Mouse (Mus musculus): Measurements from ENCODE around the gene Muc3a. TPM values are rescaled to one million over a fixed set of nuclear protein-coding genes. Genes with fewer than 3 reads are reported as not detected.

Gene Muc3a
- polyA plus RNA-seq (2015; fragmentation: Nextera tagmentation; extraction: Ambion mirVana): 1.7 TPM in 2 replicates

GRCm38 (mm10) chr5:137212289-137212688 lies at the start of gene Muc3a:
Gene Muc3a, minus strand, starts transcription at chr5:137212389.
- DNase-seq (ENCODE audit: low spot score): no peak

- DNase-seq (ENCODE audit: low spot score): no peak
Observed at GRCm38 (mm10) chr5:137211114-137211829, 917 bp downstream of the Muc3a start.

- DNase-seq (ENCODE audit: low spot score): no peak
Observed at GRCm38 (mm10) chr5:137210689-137211088, 1.5 kb downstream of the Muc3a start.

- no peak for DNase-seq (ENCODE audit: low spot score)
Observed at GRCm38 (mm10) chr5:137205301-137205700, 6.9 kb downstream of the Muc3a start.

GRCm38 (mm10) chr5:137194488-137195120 lies 17.6 kb downstream of the Muc3a start:
- no peak for DNase-seq (ENCODE audit: low spot score)

- no peak for DNase-seq (ENCODE audit: low spot score)
Observed at GRCm38 (mm10) chr5:137193279-137193952, 18.8 kb downstream of the Muc3a start.

GRCm38 (mm10) chr5:137189326-137189725 lies 22.9 kb downstream of the Muc3a start:
- peak; percentile 37 for DNase-seq (ENCODE audit: low spot score)

GRCm38 (mm10) chr5:137185362-137185761 lies 26.8 kb downstream of the Muc3a start:
- DNase-seq (ENCODE audit: low spot score): no peak

- peak; percentile 14 for DNase-seq (ENCODE audit: low spot score)
Observed at GRCm38 (mm10) chr5:137179646-137180374, 32.4 kb downstream of the Muc3a start.

- DNase-seq (ENCODE audit: low spot score): no peak
Observed at GRCm38 (mm10) chr5:137173967-137174366, 38.2 kb downstream of the Muc3a start.

- DNase-seq (ENCODE audit: low spot score): no peak
Observed at GRCm38 (mm10) chr5:137172591-137172990, 39.6 kb downstream of the Muc3a start.

GRCm38 (mm10) chr5:137171478-137171877 lies 40.7 kb downstream of the Muc3a start:
- DNase-seq (ENCODE audit: low spot score): no peak

- no peak for DNase-seq (ENCODE audit: low spot score)
Observed at GRCm38 (mm10) chr5:137170836-137171380, 41.3 kb downstream of the Muc3a start.

GRCm38 (mm10) chr5:137167539-137167938 lies 44.6 kb downstream of the Muc3a start:
- DNase-seq (ENCODE audit: low spot score): no peak

- no peak for DNase-seq (ENCODE audit: low spot score)
Observed at GRCm38 (mm10) chr5:137166012-137166411, 46.2 kb downstream of the Muc3a start.

- no peak for DNase-seq (ENCODE audit: low spot score)
Observed at GRCm38 (mm10) chr5:137161853-137162252, 50.3 kb downstream of the Muc3a start.

GRCm38 (mm10) chr5:137159461-137159860 lies 52.7 kb downstream of the Muc3a start:
- peak; percentile 75 for DNase-seq (ENCODE audit: low spot score)
